Mouse (Mus musculus) layer of hippocampus, postnatal 14 days (tissue): Measurements from ENCODE around the gene Cd247. TPM values are rescaled to one million over a fixed set of nuclear protein-coding genes. Genes with fewer than 3 reads are reported as not detected.

Experiments
- DNase-seq, 2 experiments: peaks; one replicate each; pipeline ENCODE4 v3.0.0; 2021 to 2022; ENCODE audit warnings: low spot score in 2 of 2, mixed read lengths in 1 of 2
- total RNA-seq, 2 experiments: library from RNA; stranded (reverse); gene quantifications; 2 replicates each; pipeline ENCODE4 v1.2.3; 2021

The Cd247 gene
- total RNA-seq, 2 experiments from 2014 or later, result not detected

DNA sequence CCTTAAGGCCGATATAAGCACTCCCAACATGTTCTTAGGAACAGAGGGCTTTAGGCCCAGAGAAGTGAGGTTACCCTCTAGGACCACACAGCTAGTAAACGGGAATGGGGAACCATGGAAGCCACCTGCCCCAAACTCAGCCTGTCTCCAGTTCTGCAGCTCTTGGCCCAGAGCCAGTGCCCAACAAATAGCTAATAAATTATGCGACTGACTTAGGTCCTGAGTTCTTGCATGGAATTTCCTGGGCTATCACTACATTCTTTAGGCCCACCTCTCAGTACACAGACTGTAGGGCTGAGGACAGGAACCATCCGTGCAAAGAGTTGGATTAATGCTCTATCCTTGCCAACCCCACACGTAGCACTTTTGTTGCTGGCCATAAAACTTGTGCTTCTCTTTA, 63.6 kb downstream of the Cd247 start:
- DNase-seq, result no peak

DNA sequence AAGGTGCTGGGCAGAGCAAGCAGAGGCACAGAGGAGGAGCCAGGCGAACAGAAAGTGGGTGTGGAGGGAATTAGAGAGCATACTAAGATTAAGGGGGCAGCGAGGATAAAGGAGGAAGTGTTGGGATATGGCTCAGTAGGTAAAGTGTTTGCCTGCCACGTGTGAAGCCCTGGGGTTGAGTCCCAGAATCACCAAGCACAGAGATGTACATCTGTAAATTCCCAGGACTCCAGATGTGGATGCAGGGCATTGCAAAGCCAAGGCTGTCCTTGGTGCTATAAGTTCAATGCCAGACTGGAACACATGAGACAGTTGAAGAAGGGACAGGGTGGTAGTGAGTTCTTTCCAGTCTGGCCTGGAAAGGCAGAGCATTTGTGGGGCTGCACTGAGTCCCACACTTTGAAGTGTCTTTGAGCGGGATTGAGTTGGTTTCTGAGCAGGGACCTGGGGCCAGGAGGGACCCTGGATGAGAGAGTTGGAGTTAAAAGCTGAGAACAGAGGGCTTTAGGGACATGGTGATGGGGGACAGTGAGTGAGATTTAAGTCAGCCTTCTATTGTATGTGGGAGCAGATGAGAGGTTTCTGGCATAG, 64.7 kb downstream of the Cd247 start:
- DNase-seq, result no peak

- DNase-seq, result peak; percentile 42 to 48
These were observed 65.4 kb downstream of the Cd247 start for GRCm38 (mm10) chr1:165853729-165854420.

DNA sequence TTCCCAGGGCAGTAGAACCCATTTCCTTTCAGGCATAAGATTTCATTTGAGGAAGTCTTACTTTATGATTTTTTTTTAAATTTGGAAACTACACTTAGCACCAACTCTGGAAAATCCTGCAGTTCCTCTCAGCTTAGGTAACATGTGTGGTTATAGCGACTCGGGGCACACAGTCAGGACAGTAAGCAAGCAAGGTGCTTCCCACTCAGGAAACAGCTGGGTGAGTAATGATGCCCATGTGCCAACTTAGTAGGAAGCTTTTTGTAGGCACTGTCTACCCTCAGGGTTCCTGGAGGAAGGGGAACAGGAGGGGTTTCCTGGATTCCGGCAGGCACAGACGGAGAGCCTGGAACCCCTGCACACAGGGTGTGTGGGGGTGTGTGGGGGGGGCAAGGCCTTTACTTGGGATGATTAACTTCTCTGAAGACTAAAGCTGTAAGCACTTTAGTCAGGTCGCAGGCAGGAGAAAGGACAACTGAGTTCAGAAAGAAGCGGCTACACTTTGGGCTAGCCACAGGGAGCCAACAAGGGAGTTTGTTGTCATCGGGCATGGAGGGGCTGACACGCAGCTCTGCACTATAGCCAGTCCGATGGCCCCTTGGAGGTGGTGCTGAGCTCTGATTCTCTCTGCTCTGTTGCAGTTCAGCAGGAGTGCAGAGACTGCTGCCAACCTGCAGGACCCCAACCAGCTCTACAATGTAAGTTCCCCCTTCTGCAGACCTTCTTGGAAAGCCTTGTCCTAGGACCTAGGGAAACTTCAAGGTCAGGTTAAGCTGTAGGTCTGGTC, 67.5 kb downstream of the Cd247 start:
- no peak for DNase-seq

DNA sequence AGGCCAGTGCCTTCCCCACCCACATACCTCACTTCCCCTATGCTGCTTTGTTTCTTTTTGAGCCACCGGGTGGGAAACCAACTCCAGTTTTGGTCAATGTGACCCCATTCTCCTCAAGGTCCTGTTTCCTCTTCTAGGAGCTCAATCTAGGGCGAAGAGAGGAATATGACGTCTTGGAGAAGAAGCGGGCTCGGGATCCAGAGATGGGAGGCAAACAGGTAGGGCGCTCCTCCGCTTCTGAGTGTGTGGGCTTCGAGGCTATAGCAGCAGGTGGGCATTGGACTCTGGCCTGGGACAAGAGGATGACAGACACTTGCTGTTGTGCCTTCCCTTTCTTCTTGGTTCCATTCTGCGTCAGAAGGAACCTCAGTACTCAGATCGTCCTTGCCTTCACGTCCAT, 68.8 kb downstream of the Cd247 start:
- no peak for DNase-seq

GRCm38 (mm10) chr1:165858356-165858755, 69.9 kb downstream of the Cd247 start:
- DNase-seq, result no peak

- no peak for DNase-seq
These were observed 72.1 kb downstream of the Cd247 start for GRCm38 (mm10) chr1:165860373-165861234.

DNA sequence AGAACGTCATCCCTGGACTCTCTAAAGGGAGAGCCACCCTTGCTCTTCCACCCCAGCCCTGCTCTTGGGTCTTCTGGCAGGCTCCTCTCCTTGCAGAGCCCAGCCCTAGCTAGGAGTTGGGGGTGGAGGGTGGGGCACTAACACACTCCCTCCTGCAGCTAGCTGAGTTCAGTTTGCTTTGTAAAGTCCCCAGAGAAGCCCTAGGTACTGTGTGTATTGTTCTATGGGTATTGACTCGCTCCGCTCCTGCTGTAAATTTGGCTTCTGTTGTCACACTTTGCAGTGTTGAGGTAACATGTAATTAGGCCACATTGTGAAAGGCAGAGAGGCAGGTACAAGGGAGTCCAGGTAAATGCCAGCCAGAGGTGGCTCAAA, 72.7 kb downstream of the Cd247 start:
- no peak for DNase-seq

- no peak for DNase-seq
These were observed 73.6 kb downstream of the Cd247 start for GRCm38 (mm10) chr1:165862059-165862458.

GRCm38 (mm10) chr1:165864864-165865795, 76.6 kb downstream of the Cd247 start:
- no peak for DNase-seq

DNA sequence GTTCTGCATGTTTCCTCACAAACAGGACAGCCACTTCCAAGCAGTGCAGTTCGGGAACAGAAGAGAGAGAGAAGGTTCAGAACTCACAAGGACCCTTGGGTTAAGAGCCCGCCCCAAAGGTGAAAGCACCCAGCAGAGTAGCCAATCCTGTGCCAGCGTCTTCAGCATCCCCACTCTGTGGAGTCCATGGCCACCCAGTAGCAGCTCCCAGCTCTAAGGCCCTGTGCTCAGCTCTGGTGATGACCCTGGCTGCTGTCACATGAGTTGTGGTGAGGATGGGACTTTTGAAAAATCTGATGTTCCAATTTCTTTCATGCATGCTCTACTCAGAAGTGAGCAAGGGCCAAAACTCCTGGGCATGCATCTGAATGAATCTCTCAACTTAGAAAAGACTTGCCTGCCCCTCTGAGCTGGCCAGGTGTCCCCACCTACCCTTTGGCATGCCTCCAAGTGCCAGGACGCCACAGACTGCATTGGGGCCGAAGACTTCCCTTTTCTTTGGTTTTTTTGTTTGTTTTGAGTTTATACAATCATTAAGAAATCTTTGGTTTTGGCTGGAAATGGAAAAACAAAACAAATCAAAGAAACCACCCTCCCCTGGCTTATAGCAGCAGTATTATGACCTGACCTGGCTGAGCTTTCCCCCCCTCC, 78.3 kb downstream of the Cd247 start:
- no peak for DNase-seq

- no peak for DNase-seq
These were observed 80.2 kb downstream of the Cd247 start for GRCm38 (mm10) chr1:165868659-165869058.

DNA sequence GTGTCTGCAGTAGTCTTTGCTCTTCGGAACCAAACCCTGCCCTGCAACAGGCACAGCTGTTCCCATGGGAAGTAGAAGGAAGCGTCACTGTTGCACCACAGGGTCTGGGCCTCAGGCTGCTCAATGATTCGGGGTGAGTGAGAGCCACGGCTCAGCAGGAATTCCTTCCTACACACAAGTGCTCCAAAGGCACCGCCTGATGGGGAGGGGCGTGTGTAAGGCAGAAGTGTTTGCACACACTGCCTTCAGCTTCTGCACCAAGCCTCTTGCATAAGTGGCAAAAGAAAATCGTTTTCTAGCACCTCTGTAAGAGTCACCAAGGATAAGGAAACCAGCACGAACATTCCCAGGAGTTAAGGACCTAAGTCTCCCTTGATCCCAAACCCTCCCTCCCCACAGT, 86.2 kb downstream of the Cd247 start:
- DNase-seq, result no peak

DNA sequence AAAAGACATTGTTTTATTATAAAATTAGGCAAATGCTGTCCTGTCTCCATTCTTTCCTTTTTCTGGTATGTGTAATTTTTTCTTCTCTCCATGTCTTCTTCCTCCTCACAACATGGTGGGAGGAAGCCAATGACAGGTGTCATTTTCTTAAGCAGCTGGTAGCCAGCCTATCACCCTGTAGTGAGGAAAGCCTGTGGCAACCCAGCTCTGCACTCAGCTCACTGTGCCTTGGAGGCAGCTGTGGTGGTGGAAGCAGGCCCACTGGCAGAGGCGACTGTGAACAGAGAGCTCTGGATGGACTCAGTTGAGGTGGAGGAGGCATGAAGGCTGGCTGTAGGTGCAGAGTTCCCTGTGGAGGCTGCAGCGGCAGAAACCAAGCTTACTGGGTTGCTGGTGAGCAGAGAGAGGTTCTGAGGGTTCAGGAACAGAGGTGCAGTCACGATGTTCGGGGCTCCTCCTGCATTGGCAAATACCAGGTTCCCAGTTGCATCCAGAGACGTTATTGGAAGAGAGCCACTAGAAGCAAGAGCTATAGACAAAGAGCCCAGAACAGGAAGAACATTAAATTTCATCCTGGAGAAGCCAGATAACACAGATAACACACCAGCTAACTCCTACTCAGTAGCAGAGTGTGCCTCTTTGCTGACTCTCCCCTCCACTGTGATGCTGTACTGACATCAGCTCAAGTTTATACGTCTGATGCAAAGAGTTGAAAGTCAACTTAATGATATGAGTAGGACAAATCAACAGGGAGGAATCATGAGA, 87.2 kb downstream of the Cd247 start:
- no peak for DNase-seq

DNA sequence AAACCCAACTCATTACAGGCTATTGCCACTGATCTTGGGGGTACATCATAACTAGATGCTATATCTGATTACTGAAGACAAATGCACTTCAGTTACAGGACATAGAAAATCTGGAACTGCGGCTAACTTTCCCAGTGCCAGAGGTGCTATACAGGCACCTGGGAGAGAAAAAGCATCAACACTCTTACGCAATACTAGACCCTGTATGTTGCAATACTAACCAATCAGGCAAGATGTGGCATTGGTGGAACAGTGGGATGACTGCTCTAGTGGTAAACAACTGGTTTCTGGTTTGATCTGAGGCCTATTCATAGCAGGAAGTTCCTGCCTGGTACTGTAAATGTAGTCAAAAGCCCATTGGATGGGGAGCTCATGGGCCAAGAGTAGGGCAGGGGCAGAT, 90.3 kb downstream of the Cd247 start:
- no peak for DNase-seq

GRCm38 (mm10) chr1:165882146-165882900, 93.8 kb downstream of the Cd247 start:
- no peak for DNase-seq

DNA sequence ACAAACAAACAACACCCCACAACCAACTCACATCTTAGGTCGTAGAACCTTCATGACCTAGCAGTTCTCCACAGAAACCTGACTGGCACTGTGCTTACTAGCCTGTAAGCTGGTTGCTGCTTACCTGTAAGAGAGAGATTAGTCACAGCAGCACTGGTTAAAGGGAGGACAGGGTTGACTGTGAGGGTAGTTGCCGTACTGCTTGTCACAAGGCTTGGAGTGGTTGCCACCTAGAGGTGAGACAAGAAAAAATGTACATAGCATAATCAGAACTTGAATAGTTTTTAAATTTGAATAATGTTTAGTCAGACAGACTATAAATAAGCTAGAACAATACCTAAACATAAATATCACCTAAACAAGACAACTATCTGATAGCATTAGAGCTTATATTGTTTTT, 103.2 kb downstream of the Cd247 start:
- DNase-seq, result no peak

- no peak for DNase-seq
These were observed 115.1 kb downstream of the Cd247 start for GRCm38 (mm10) chr1:165903596-165903995.
